19 mouse cellular contexts compared by ENCODE assay signal in the genomic region with DNA sequence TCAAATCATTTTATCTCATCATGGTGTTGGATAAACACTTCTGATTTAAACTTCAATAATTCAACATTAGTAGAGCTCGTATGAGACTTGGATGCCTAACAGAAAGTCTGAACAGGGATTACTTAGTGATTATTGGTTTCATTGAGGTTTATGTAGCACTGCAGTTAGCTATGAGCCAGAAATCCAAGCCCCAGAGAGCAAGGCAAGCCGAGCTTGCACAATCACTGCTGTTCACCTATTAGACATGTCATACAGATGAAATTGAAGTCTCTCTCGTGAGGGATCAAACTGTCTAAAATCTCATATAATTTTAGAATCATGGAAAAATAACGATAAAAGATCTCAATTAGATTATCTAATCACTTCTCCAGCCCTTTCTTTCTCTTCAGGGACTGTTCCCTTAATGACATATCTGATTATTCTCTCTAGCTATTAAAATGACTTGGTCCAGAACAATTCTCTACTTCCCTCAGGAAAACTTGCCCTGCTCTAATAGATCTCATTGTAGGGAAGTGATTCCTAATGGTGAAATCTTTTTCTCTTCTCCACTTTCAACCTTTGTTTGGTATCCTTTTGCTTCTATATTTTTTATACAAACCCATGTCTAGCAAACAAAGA.
DNase-seq lines count a peak whose midpoint lies in the region; ATAC-seq lines count a peak whose summit lies in the region.
"Had no signal": no experiment of that assay in that cellular context is flagged by ENCODE, and none has a peak within 500 bp of the region (broad histone marks: within the 10 kb centered on the region; RNA-seq: fewer than 3 reads in every experiment).

No protein-coding gene starts in this region.

- peak; percentile 80 for ATAC-seq in hindbrain, embryonic 13.5 days (ENCODE audit: low FRiP score)
- ATAC-seq in hindbrain, embryonic 12.5 days (ENCODE audit: low FRiP score): no peak
- ATAC-seq in midbrain, embryonic 14.5 days (ENCODE audit: low FRiP score, low TSS enrichment): no peak
- ATAC-seq in hindbrain, embryonic 16.5 days: peak; percentile 81
- ATAC-seq: forebrain, embryonic 15.5 days had no signal

- WGBS in hindbrain, embryonic 13.5 days: 61% methylated on average over 4 of the region's 4 CpGs
- 72% methylated on average over 4 of the region's 4 CpGs for WGBS in hindbrain, embryonic 12.5 days
- 63% methylated on average over 4 of the region's 4 CpGs for WGBS in midbrain, embryonic 14.5 days
- WGBS in midbrain, embryonic 10.5 days: 85% methylated on average over 4 of the region's 4 CpGs
- 53% methylated on average over 4 of the region's 4 CpGs for WGBS in hindbrain, embryonic 16.5 days
- WGBS in forebrain, embryonic 10.5 days: 90% methylated on average over 4 of the region's 4 CpGs

- no peak overlapping the region for H3K27ac ChIP-seq in hindbrain, embryonic 13.5 days
- H3K27ac ChIP-seq in hindbrain, embryonic 12.5 days: no peak overlapping the region
- H3K27ac ChIP-seq in midbrain, embryonic 14.5 days (replicated peaks; ENCODE audit: low read depth, low read length): no peak overlapping the region
- no peak overlapping the region for H3K27ac ChIP-seq in midbrain, embryonic 10.5 days (replicated peaks)
- H3K27ac ChIP-seq in hindbrain, embryonic 16.5 days (ENCODE audit: low read depth, low read length): no peak overlapping the region
- H3K27ac ChIP-seq in forebrain, embryonic 10.5 days: no peak overlapping the region
- H3K27ac ChIP-seq: embryonic facial prominence, embryonic 15.5 days; forebrain, embryonic 15.5 days; heart, adult 2 months; heart, embryonic 15.5 days had no signal

- DNase-seq in midbrain, embryonic 14.5 days: peak; percentile 22
- no peak for DNase-seq in midbrain, embryonic 10.5 days (ENCODE audit: low spot score)
- DNase-seq in spleen, adult 18-20 months: no peak
- DNase-seq in forebrain, embryonic 10.5 days (ENCODE audit: extremely low spot score, low spot score): no peak
- DNase-seq: adrenal gland, postnatal 10 days; cerebellum, adult 11-12 months; cerebellum, adult 9-11 months; cerebellum, postnatal 36 days; gastrocnemius, postnatal 14 days; heart, adult 2 months; heart, postnatal 14 days had no signal

- H3K9me3 ChIP-seq in hindbrain, embryonic 13.5 days: no peaks in the 10 kb centered on the region
- no peaks in the 10 kb centered on the region for H3K9me3 ChIP-seq in hindbrain, embryonic 12.5 days (replicated peaks)
- H3K9me3 ChIP-seq in midbrain, embryonic 14.5 days (ENCODE audit: control insufficient read depth, low read length): no peaks in the 10 kb centered on the region
- no peaks in the 10 kb centered on the region for H3K9me3 ChIP-seq in midbrain, embryonic 10.5 days (replicated peaks)
- H3K9me3 ChIP-seq in hindbrain, embryonic 16.5 days (ENCODE audit: control insufficient read depth, low read length): no peaks in the 10 kb centered on the region
- H3K9me3 ChIP-seq in forebrain, embryonic 10.5 days: no peaks in the 10 kb centered on the region
- H3K9me3 ChIP-seq: embryonic facial prominence, embryonic 15.5 days; forebrain, embryonic 15.5 days; heart, embryonic 15.5 days had no signal

- H3K4me1 ChIP-seq in hindbrain, embryonic 13.5 days (replicated peaks): no peaks in the 10 kb centered on the region
- H3K4me1 ChIP-seq in hindbrain, embryonic 12.5 days: no peaks in the 10 kb centered on the region
- H3K4me1 ChIP-seq in midbrain, embryonic 14.5 days (ENCODE audit: control insufficient read depth, insufficient read depth, low read length): no peaks in the 10 kb centered on the region
- H3K4me1 ChIP-seq in midbrain, embryonic 10.5 days: no peaks in the 10 kb centered on the region
- no peaks in the 10 kb centered on the region for H3K4me1 ChIP-seq in hindbrain, embryonic 16.5 days (ENCODE audit: control insufficient read depth, insufficient read depth, low read depth, low read length)
- no peaks in the 10 kb centered on the region for H3K4me1 ChIP-seq in forebrain, embryonic 10.5 days
- H3K4me1 ChIP-seq: embryonic facial prominence, embryonic 15.5 days; forebrain, embryonic 15.5 days; heart, embryonic 15.5 days had no signal

- no peak overlapping the region for H3K9ac ChIP-seq in hindbrain, embryonic 13.5 days
- H3K9ac ChIP-seq in hindbrain, embryonic 12.5 days: no peak overlapping the region
- H3K9ac ChIP-seq in midbrain, embryonic 14.5 days (replicated peaks; ENCODE audit: low read length): no peak overlapping the region
- no peak overlapping the region for H3K9ac ChIP-seq in hindbrain, embryonic 16.5 days (ENCODE audit: low read depth, low read length)
- H3K9ac ChIP-seq: embryonic facial prominence, embryonic 15.5 days; forebrain, embryonic 15.5 days; heart, embryonic 15.5 days had no signal

- H3K27me3 ChIP-seq in hindbrain, embryonic 13.5 days: no peaks in the 10 kb centered on the region
- no peaks in the 10 kb centered on the region for H3K27me3 ChIP-seq in hindbrain, embryonic 12.5 days
- H3K27me3 ChIP-seq in midbrain, embryonic 14.5 days (ENCODE audit: control insufficient read depth, insufficient read depth, low read length): no peaks in the 10 kb centered on the region
- H3K27me3 ChIP-seq in midbrain, embryonic 10.5 days (ENCODE audit: low read depth, poor library complexity, severe bottlenecking): no peaks in the 10 kb centered on the region
- no peaks in the 10 kb centered on the region for H3K27me3 ChIP-seq in hindbrain, embryonic 16.5 days (replicated peaks; ENCODE audit: control insufficient read depth, insufficient read depth, low read length)
- no peaks in the 10 kb centered on the region for H3K27me3 ChIP-seq in forebrain, embryonic 10.5 days (ENCODE audit: poor library complexity, severe bottlenecking)
- H3K27me3 ChIP-seq: embryonic facial prominence, embryonic 15.5 days; forebrain, embryonic 15.5 days; heart, embryonic 15.5 days had no signal

- no peak overlapping the region for H3K4me2 ChIP-seq in hindbrain, embryonic 13.5 days
- no peak overlapping the region for H3K4me2 ChIP-seq in hindbrain, embryonic 12.5 days (replicated peaks)
- no peak overlapping the region for H3K4me2 ChIP-seq in midbrain, embryonic 14.5 days (ENCODE audit: low read length)
- H3K4me2 ChIP-seq in hindbrain, embryonic 16.5 days (ENCODE audit: low read length): no peak overlapping the region
- H3K4me2 ChIP-seq: embryonic facial prominence, embryonic 15.5 days; forebrain, embryonic 15.5 days; heart, embryonic 11.5 days; heart, embryonic 15.5 days had no signal

- no peak overlapping the region for H3K4me3 ChIP-seq in hindbrain, embryonic 13.5 days
- H3K4me3 ChIP-seq in hindbrain, embryonic 12.5 days: no peak overlapping the region
- H3K4me3 ChIP-seq in midbrain, embryonic 14.5 days (replicated peaks; ENCODE audit: low read depth, low read length): no peak overlapping the region
- H3K4me3 ChIP-seq in midbrain, embryonic 10.5 days: no peak overlapping the region
- no peak overlapping the region for H3K4me3 ChIP-seq in hindbrain, embryonic 16.5 days (ENCODE audit: low read length)
- H3K4me3 ChIP-seq in forebrain, embryonic 10.5 days: no peak overlapping the region
- H3K4me3 ChIP-seq: embryonic facial prominence, embryonic 15.5 days; erythroblast, embryonic 14.5 days; forebrain, embryonic 15.5 days; heart, adult 2 months; heart, embryonic 15.5 days had no signal

- no peaks in the 10 kb centered on the region for H3K36me3 ChIP-seq in hindbrain, embryonic 13.5 days
- H3K36me3 ChIP-seq in hindbrain, embryonic 12.5 days: no peaks in the 10 kb centered on the region
- no peaks in the 10 kb centered on the region for H3K36me3 ChIP-seq in midbrain, embryonic 14.5 days (ENCODE audit: control insufficient read depth, insufficient read depth, low read length)
- no peaks in the 10 kb centered on the region for H3K36me3 ChIP-seq in midbrain, embryonic 10.5 days
- H3K36me3 ChIP-seq in hindbrain, embryonic 16.5 days (ENCODE audit: control insufficient read depth, insufficient read depth, low read length): no peaks in the 10 kb centered on the region
- H3K36me3 ChIP-seq in forebrain, embryonic 10.5 days (replicated peaks): no peaks in the 10 kb centered on the region
- H3K36me3 ChIP-seq: embryonic facial prominence, embryonic 15.5 days; forebrain, embryonic 15.5 days; heart, embryonic 15.5 days had no signal

Comparison
In these comparisons a context has a peak if more than half of its experiments do, and no peak if none do; other contexts are left out.
1. ATAC-seq: peak in hindbrain, embryonic 13.5 days (single experiment) and hindbrain, embryonic 16.5 days (single experiment); none in hindbrain, embryonic 12.5 days (single experiment) and midbrain, embryonic 14.5 days (single experiment).